Mouse (Mus musculus) Patski (cell line): ENCODE results near the gene Gm10283. TPM values are rescaled to one million over a fixed set of nuclear protein-coding genes. Genes with fewer than 3 reads are reported as not detected.
A peak's percentile ranks its signal among the peaks of the same experiment; 100 is the strongest.
"Not testable (repeated sequence)": the region's sequence is repeated elsewhere in the genome, so short reads cannot be mapped to it uniquely, and the experiment has no call there.

Source experiments
- ATAC-seq: fragments of 100-300 bp; one replicate; pipeline ENCODE4 v1.8.0; 2021
- CTCF ChIA-PET: fragments of 350-600 bp; sonication (Branson Sonifier 250); formaldehyde crosslinking; loops from one replicate; lab custom pipeline; 2022; ENCODE audit warnings: inconsistent platforms; lab: Charles Lee
- POLR2A ChIA-PET: fragments of 350-600 bp; sonication (Branson Sonifier 250); formaldehyde crosslinking; loops from one replicate; lab custom pipeline; 2022; ENCODE audit warnings: antibody characterized with exemption, inconsistent platforms; lab: Charles Lee
- DNase-seq: peaks from one replicate; pipeline ENCODE4 v3.0.0-alpha.2; 2011; ENCODE audit warnings: low read depth, low spot score
- H3K27me3 ChIP-seq: fragments of 371-371 bp; one replicate; pipeline ENCODE4 v1.5.1; 2021
- CTCF ChIP-seq: fragments of 100-300 bp; IDR thresholded peaks from one replicate; pipeline ENCODE4 v1.5.1; 2021
- in situ Hi-C: fragments of 300-500 bp; cut with MboI; formaldehyde crosslinking; loops from 3 replicates; pipeline ENCODE4 v1.11.1; 2018; ENCODE audit warnings: low pct_unique_long_range_greater_than_20kb, mixed read lengths
- polyA plus RNA-seq: library from polyadenylated mRNA; unstranded; gene quantifications from one replicate; pipeline ENCODE4 v1.2.3, GENCODE M21; 2021

The Gm10283 gene
- polyA plus RNA-seq: not detected

DNA sequence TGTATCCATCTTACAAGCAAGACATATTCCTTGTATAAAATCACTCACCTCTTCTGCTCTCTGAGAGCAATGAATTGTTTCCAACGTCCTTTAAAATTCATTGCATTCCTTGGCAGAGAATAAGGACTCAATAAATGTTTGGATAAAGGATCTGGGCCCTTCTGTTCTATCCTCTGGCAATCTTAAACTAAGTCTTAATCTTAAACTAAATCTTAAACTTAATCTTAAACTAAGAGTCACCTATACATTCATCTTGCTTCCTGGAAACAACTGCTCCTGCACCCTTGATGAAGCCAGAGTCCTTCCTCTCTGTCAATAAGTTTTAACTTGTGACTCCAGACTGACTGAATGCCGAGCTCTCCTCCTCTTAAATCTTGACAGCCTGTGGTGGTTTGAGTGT lies at the start of gene Gm10283:
Gene Gm10283 (minus strand): TSS at position 101 of the 400 bp plus-strand sequence.
- POLR2A ChIA-PET: no interaction called here
- TF ChIP-seq CTCF: no peak
- peaks cover 7% of the 10 kb centered on the region for H3K27me3 ChIP-seq
- CTCF ChIA-PET: no interaction called here
- DNase-seq (no peak), ATAC-seq (no peak)
- in situ Hi-C loops: loop anchor here (10.0 kb wide), 2 partner anchors 532 to 1012 kb away; no protein-coding TSS in a partner anchor

DNA sequence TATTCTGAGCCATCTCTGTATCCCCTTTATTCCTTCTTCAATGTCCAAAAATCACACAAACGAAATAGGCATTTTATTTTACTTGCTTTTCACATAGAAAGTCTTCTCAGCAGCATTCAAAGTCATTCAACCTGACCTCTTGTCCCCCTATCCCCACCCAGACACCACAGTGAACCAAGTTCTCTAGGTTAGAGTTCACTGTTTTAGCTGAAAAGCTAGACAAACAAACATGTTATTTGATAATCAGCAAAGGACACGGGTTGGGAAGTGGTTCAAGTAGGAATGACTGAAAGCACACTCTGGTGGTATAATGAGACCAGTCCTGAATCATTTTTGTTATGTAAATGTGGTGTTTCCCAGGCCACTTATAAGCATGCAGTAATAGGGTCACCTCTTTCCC lies 31.9 kb upstream of the Gm10283 start:
- H3K27me3 ChIP-seq: peaks cover 26% of the 10 kb centered on the region
- ChIA-PET CTCF (no interaction called here), POLR2A (no interaction called here)
- ATAC-seq: no peak
- no peak for TF ChIP-seq CTCF
- in situ Hi-C loops: no loop called here
- DNase-seq: no peak

DNA sequence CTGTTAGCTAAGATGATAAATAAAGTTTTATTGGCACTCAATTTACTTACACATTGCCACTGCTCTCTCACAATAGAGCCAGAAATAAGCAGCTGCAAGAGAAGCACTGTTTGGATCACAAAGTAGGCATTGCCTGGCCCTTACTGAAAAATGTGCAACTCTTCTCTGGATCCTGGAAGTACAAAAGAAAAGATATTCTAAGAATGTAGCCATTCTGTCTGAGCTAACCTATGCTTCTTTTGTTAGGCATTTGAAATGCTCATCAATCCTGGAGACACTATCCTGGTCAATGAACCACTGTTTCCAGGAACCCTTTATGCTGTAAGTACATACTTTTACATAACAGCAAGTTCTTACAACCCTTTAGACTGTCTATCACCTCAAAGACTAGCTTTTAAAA lies 15.3 kb upstream of the Gm10283 start:
- no peak for ATAC-seq
- in situ Hi-C loops: no loop called here
- ChIA-PET POLR2A (no interaction called here), CTCF (no interaction called here)
- no peak for DNase-seq
- H3K27me3 ChIP-seq: peaks cover 45% of the 10 kb centered on the region
- no peak for TF ChIP-seq CTCF

DNA sequence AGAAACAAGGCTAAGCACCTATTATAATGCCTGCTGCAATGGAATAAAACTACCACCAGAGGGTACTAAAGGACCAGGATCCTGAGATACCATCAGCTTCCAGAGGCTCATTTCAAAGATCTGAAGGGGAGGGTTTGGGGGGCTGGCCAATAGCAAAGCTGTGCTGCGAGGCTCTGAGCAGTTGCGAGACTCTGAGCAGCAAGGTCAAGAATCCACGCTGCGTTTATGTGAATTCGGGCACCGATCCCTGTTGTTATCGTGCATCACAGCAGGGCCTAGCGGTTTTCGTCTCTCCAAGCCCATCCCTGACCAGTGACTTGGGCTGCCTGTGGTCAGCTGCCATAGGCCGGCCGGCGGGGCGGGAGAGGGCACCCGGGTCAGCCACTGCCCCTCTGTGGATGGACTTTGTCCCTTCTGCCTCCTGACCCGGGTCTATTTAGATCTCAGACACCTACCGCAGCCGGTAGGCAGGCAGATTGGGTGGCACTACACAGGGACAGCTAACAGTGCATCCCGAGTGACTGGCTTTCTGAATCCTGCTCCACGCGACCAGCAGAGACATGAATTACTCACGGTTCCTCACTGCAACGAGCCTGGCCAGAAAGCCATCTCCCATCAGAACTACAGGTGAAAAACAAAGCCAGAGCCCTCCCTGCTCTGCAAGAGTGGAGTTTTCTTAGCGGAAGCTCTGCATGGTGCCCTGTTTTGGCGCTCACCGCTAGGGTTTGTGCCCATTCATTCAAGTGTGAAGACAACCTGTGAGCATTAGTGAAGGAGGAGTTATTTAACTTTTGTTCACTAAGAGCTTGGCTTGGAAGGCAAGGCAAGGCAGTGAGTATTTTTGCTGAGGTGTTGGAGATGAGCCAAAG lies 2.9 kb upstream of the Gm10283 start, which contains the start of gene Aadat:
Gene Aadat (plus strand): TSS at position 280 of the 869 bp plus-strand sequence.
- peak; percentile 83 for TF ChIP-seq CTCF
- H3K27me3 ChIP-seq: peaks cover 20% of the 10 kb centered on the region
- ChIA-PET POLR2A (no interaction called here), CTCF (interaction anchor here (0.7 to 1.8 kb wide), 8 partner anchors 9 to 553 kb away, joined by 3 to 5 read pairs (median 3); no protein-coding TSS in a partner anchor)
- in situ Hi-C loops: loop anchor here (5.0 to 10.0 kb wide), 3 partner anchors 361 to 1009 kb away; no protein-coding TSS in a partner anchor
- ATAC-seq (peak; percentile 93), DNase-seq (peak; percentile 31)

- ChIA-PET CTCF (interaction anchor here (0.9 kb wide), 1 partner anchor 10 kb away, joined by 3 read pairs; the partner anchor contains the start of gene Aadat), POLR2A (interaction anchor here (0.6 kb wide), 1 partner anchor 14 kb away, joined by 4 read pairs; no protein-coding TSS in a partner anchor)
- DNase-seq, in situ Hi-C loops, H3K27me3 ChIP-seq, ATAC-seq: not testable (repeated sequence)
These were observed 8.0 kb downstream of the Gm10283 start for GRCm38 (mm10) chr8:60495046-60495445.

DNA sequence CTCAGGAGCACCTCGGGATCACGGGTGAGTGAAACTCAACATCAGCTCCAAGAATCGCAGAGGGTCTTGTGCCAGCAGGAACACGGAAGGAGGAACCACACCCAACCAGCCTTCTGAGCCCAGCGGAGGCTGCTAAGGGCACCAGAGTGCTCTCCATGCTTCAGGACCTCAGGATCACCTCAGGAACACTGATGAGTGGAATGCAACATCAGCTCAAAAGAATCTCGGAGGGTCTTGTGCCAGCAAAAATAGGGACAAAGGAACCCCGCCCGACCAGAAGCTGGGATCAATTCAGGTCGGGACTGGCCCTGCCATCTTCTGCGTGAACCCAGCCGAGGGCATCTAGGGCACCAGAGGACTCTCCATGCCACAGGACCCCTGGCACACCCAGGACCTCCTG lies 8.4 kb downstream of the Gm10283 start:
- in situ Hi-C loops: no loop called here
- ChIA-PET POLR2A (interaction anchor here (0.6 kb wide), 1 partner anchor 14 kb away, joined by 4 read pairs; no protein-coding TSS in a partner anchor), CTCF (interaction anchor here (0.9 kb wide), 1 partner anchor 11 kb away, joined by 3 read pairs; the partner anchor contains the start of gene Aadat)
- no peak for ATAC-seq
- H3K27me3 ChIP-seq: no peaks in the 10 kb centered on the region
- no peak for DNase-seq
- no peak for TF ChIP-seq CTCF

GRCm38 (mm10) chr8:60492471-60492870 lies 10.5 kb downstream of the Gm10283 start:
- DNase-seq (no peak), ATAC-seq (no peak)
- ChIA-PET POLR2A (no interaction called here), CTCF (no interaction called here)
- TF ChIP-seq CTCF: no peak
- in situ Hi-C loops: no loop called here
- H3K27me3 ChIP-seq: no peaks in the 10 kb centered on the region

- CTCF ChIA-PET: no interaction called here
- in situ Hi-C loops: no loop called here
- TF ChIP-seq CTCF: no peak
- ATAC-seq (no peak), DNase-seq (no peak)
- POLR2A ChIA-PET: no interaction called here
- no peaks in the 10 kb centered on the region for H3K27me3 ChIP-seq
These were observed 11.1 kb downstream of the Gm10283 start for GRCm38 (mm10) chr8:60491871-60492270.

- ATAC-seq (no peak), DNase-seq (no peak)
- in situ Hi-C loops: no loop called here
- no peaks in the 10 kb centered on the region for H3K27me3 ChIP-seq
- TF ChIP-seq CTCF: no peak
- POLR2A ChIA-PET: no interaction called here
- CTCF ChIA-PET: interaction anchor here (0.6 to 0.7 kb wide), 2 partner anchors 9 to 84 kb away, joined by 3 read pairs; no protein-coding TSS in a partner anchor
These were observed 12.9 kb downstream of the Gm10283 start for GRCm38 (mm10) chr8:60490147-60490546.

- CTCF ChIA-PET: interaction anchor here (1.1 kb wide), 1 partner anchor 1900 kb away, joined by 3 read pairs; no protein-coding TSS in a partner anchor
- H3K27me3 ChIP-seq: peaks cover 4% of the 10 kb centered on the region
- DNase-seq (peak; percentile 1), ATAC-seq (peak; percentile 87)
- in situ Hi-C loops: loop anchor here (25.0 kb wide), 2 partner anchors 1580 to 1905 kb away; no protein-coding TSS in a partner anchor
- POLR2A ChIA-PET: no interaction called here
- peak; percentile 82 for TF ChIP-seq CTCF
These were observed 36.2 kb downstream of the Gm10283 start for GRCm38 (mm10) chr8:60466686-60467335.
